Mouse (Mus musculus) hindbrain, postnatal 0 days (tissue): ENCODE measurements around the gene Sap30l. TPM values are rescaled to one million over a fixed set of nuclear protein-coding genes. Genes with fewer than 3 reads are reported as not detected.

Experiments used
- ATAC-seq: fragments of 200-750 bp; cut with Nextera tagmentation; 2 replicates; pipeline ENCODE4 v1.8.0; 2017; ENCODE audit warnings: mild to moderate bottlenecking, moderate TSS enrichment, moderate library complexity
- DNase-seq: peaks from one replicate; pipeline ENCODE4 v3.0.0-alpha.2; 2015; ENCODE audit warnings: low spot score
- H3K27ac ChIP-seq: fragments of 300-500 bp; sonication (generic); 2 replicates; pipeline ENCODE4 v1.5.1; 2014; ENCODE audit warnings: mild to moderate bottlenecking
- H3K27me3 ChIP-seq: fragments of 300-500 bp; sonication (generic); 2 replicates; pipeline ENCODE4 v1.6.1; 2014; ENCODE audit warnings: low read length, mixed read lengths; ENCODE audit not compliant: insufficient read depth
- H3K36me3 ChIP-seq: fragments of 300-500 bp; sonication (generic); 2 replicates; pipeline ENCODE4 v1.6.1; 2014; ENCODE audit warnings: low read length, mixed read lengths; ENCODE audit not compliant: insufficient read depth
- H3K4me1 ChIP-seq: fragments of 300-500 bp; sonication (generic); 2 replicates; pipeline ENCODE4 v1.6.1; 2014; ENCODE audit warnings: antibody characterized with exemption, low read length, mixed read lengths; ENCODE audit not compliant: insufficient read depth
- H3K4me2 ChIP-seq: fragments of 300-500 bp; sonication (generic); 2 replicates; pipeline ENCODE4 v1.6.1; 2014; ENCODE audit warnings: low read depth, mild to moderate bottlenecking, low read length, moderate library complexity, mixed read lengths
- H3K4me3 ChIP-seq: fragments of 300-500 bp; sonication (generic); 2 replicates; pipeline ENCODE4 v1.5.1; 2014; ENCODE audit warnings: low read length
- H3K9ac ChIP-seq: fragments of 300-500 bp; sonication (generic); replicated peaks from 2 replicates; pipeline ENCODE4 v1.6.1; 2014; ENCODE audit warnings: mild to moderate bottlenecking, low read length, moderate library complexity, mixed read lengths
- H3K9me3 ChIP-seq: fragments of 300-500 bp; sonication (generic); 2 replicates; pipeline ENCODE4 v1.6.1; 2016; ENCODE audit warnings: low read length, mixed read lengths
- CTCF ChIP-seq: IDR thresholded peaks from 2 replicates; pipeline ENCODE4 v1.5.1; 2016; ENCODE audit warnings: antibody characterized with exemption, control low read depth, low read depth
- WGBS: fragments of 180-500 bp; shearing (Covaris S2); extraction: QIAGEN DNeasy Blood & Tissue Kit; methylation state at CpG from one replicate; pipeline ENCODE4 v1.1.7; 2014; 5-methylcytosine and 5-hydroxymethylcytosine counted together
- polyA plus RNA-seq: library from polyadenylated mRNA; unstranded; fragments of >200 nt; fragmentation: Nextera tagmentation; extraction: Ambion mirVana; gene quantifications from 2 replicates; pipeline ENCODE4 v1.2.1, GENCODE M21; 2015
- total RNA-seq: library from RNA; depleted of rRNA; stranded (reverse); fragments of >200 nt; gene quantifications from 2 replicates; pipeline ENCODE4 v1.2.3, GENCODE M21; 2014

Gene Sap30l
- total and polyA plus RNA-seq, 2 experiments from 2014 or later = 12.4 to 31.0 TPM

- Histone ChIP-seq H3K27ac (no peak overlapping the region), H3K36me3 (no peaks in the 10 kb centered on the region; the same call in 1 of the 2 replicates), H3K4me2 (no peak overlapping the region), H3K9me3 (no peaks in the 10 kb centered on the region), H3K4me1 (no peaks in the 10 kb centered on the region), H3K4me3 (no peak overlapping the region), H3K9ac (no peak overlapping the region), H3K27me3 (no peaks in the 10 kb centered on the region; the same call in 1 of the 2 replicates)
- no peak for ATAC-seq
- WGBS = 52% methylated on average over 3 of the region's 3 CpGs
- TF ChIP-seq CTCF = no peak
- no peak for DNase-seq
These were observed 24.9 kb upstream of the Sap30l start for GRCm38 (mm10) chr11:57776546-57776945.

DNA sequence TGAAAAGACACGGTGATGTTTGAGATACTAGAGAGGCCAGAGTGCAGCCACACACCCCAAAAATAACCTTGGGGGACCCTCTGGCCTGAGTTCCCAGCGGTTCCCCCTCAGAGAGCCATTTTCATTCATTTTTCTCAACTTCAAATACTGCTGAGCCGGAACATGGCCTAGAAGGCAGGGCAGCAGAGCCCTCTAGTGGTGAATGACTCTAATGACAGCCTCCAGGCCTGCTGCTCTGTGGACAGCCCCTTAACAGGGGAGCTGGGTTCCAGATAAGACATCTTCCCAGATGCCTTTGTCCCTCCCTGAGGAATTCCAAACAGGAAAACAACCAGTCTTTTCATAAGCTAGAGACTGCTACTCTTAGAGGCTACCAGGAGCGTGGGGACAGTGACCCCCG lies 23.1 kb upstream of the Sap30l start:
- ATAC-seq = peak; percentile 69
- 25% methylated on average over 5 of the region's 5 CpGs for WGBS

DNA sequence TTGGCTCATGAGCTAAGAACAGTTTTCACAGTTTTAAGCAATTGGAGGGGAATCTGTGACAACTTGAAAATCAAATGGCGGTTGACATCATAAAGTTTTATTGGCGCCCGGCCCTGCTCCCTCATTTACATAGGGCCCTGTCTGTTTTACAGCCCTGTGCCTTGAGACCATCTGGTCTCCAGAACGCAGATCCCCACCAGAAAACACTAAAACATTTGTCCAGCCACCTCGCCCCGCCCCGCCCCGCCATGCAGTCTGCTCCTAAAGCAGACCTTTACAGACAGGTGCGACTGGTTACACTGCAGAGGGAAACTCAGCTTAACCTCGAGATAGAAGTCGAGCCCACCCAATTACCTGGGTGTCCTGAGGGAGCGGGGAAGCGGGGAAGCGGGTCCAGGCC lies 21.6 kb upstream of the Sap30l start:
- no peak for TF ChIP-seq CTCF
- DNase-seq = no peak
- H3K9ac ChIP-seq = no peak overlapping the region
- ATAC-seq = no peak
- H3K9me3 ChIP-seq = no peaks in the 10 kb centered on the region
- H3K4me2 ChIP-seq = no peak overlapping the region
- no peak overlapping the region for H3K4me3 ChIP-seq
- H3K27ac ChIP-seq = no peak overlapping the region
- WGBS = 89% methylated on average over 14 of the region's 14 CpGs
- no peaks in the 10 kb centered on the region; the same call in 1 of the 2 replicates for H3K36me3 ChIP-seq
- no peaks in the 10 kb centered on the region for H3K4me1 ChIP-seq
- H3K27me3 ChIP-seq = no peaks in the 10 kb centered on the region

More for the DNA sequence above, 23.1 kb upstream of the Sap30l start:
- peak; percentile 88 for DNase-seq
- Histone ChIP-seq H3K36me3 (no peaks in the 10 kb centered on the region; the same call in 1 of the 2 replicates), H3K27me3 (no peaks in the 10 kb centered on the region), H3K9me3 (no peaks in the 10 kb centered on the region), H3K4me2 (no peak overlapping the region), H3K4me1 (no peaks in the 10 kb centered on the region), H3K27ac (no peak overlapping the region), H3K9ac (no peak overlapping the region), H3K4me3 (no peak overlapping the region)
- TF ChIP-seq CTCF = peak; percentile 96

DNA sequence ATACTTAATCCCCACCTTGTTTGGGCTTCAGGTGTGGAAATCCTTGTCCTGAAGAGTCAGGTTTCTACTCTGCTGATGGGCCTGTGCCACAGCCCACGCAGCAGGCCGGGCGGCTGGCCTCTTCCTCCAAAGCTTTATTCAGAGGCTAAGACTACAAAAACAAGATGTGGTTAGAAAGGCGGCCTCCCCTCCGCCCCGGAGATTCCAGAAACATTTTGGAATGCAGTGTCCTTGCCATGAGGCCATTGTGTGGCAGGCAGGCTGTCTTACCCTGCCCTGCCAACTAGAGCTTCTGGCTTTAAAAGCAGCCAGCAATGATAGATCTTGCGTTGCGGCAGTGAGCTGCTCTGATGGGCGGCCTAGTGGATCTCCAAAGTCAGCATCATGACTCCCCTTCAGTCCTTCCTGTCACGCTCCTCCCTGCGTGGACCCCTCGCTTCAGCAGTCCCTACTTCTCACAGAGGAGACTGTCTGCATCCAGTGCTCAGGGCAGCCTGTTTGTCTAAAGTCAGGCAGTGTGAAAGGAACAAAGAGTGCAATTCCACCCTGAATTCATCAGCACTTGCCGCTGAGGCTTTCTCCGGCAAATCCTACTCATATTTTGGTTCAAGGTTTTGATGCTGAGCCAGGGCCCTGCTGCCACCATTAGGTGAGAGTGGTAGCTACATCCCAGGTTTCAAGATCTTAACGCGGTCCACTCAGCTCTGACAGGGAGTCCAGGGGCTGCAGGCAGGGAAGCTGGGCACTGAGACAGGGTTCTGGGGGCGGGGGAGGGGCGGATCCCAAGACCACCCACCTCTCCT lies 14.6 kb upstream of the Sap30l start:
- peak; percentile 77 for ATAC-seq
- H3K9me3 ChIP-seq = no peaks in the 10 kb centered on the region
- H3K9ac ChIP-seq = peak overlapping the region; percentile 24; the same call in 1 of the 2 replicates
- peak overlapping the region; percentile 76 for H3K27ac ChIP-seq
- H3K4me3 ChIP-seq = no peak overlapping the region
- H3K27me3 ChIP-seq = no peaks in the 10 kb centered on the region
- 11% methylated on average over 18 of the region's 18 CpGs for WGBS
- H3K4me1 ChIP-seq = peaks cover 17% of the 10 kb centered on the region; the same call in 1 of the 2 replicates
- TF ChIP-seq CTCF = peak; percentile 73
- H3K36me3 ChIP-seq = no peaks in the 10 kb centered on the region; the same call in 1 of the 2 replicates
- DNase-seq = peak; percentile 84
- H3K4me2 ChIP-seq = no peak overlapping the region

GRCm38 (mm10) chr11:57787913-57788312 lies 13.5 kb upstream of the Sap30l start:
- Histone ChIP-seq H3K27me3 (no peaks in the 10 kb centered on the region), H3K27ac (peak overlapping the region; percentile 76; the same call in 1 of the 2 replicates), H3K9ac (no peak overlapping the region), H3K36me3 (no peaks in the 10 kb centered on the region), H3K9me3 (no peaks in the 10 kb centered on the region), H3K4me2 (no peak overlapping the region), H3K4me1 (peaks cover 17% of the 10 kb centered on the region; the same call in 1 of the 2 replicates), H3K4me3 (no peak overlapping the region)
- WGBS = 44% methylated on average over 3 of the region's 3 CpGs
- DNase-seq = no peak
- TF ChIP-seq CTCF = peak; percentile 58
- no peak for ATAC-seq

DNA sequence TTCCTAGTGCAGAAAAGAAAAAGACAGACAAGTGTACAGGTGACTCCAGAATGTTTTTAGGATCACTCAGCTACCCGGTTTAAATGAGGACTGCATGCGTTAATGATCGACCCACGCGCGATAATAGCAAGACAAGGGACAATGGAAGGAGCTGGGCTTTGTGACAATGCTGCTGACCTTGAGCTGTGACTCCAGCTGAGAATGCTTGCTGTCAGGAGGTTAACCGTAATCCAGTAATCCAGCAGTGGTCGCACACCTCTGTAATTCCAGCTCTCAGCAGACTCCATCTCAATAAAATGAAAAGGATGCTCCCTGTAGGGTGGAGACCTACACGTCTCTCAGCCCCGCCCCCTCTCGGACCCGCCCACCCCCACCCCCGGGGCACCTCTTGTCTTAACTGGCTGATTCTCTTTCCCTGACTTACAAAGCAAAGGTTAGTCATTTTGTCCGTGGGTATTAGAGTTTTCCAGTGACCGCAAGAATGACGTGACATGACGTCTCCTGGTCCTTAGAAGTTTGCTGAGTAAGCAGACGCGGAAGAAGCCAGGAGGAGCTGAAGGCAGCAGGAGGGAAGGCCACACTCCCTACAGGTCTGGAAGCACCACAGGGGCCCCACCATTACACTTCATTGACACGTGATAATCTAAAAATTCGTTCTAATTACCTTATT lies 10.4 kb upstream of the Sap30l start:
- Histone ChIP-seq H3K27ac (no peak overlapping the region), H3K27me3 (no peaks in the 10 kb centered on the region), H3K9ac (no peak overlapping the region), H3K4me3 (no peak overlapping the region), H3K9me3 (no peaks in the 10 kb centered on the region), H3K4me1 (peaks cover 17% of the 10 kb centered on the region; the same call in 1 of the 2 replicates), H3K36me3 (no peaks in the 10 kb centered on the region), H3K4me2 (no peak overlapping the region)
- WGBS = 25% methylated on average over 21 of the region's 21 CpGs
- no peak for TF ChIP-seq CTCF
- ATAC-seq = no peak
- no peak for DNase-seq

- Histone ChIP-seq H3K36me3 (no peaks in the 10 kb centered on the region), H3K9me3 (no peaks in the 10 kb centered on the region), H3K4me2 (no peak overlapping the region), H3K4me1 (no peaks in the 10 kb centered on the region), H3K27ac (no peak overlapping the region), H3K9ac (no peak overlapping the region), H3K27me3 (no peaks in the 10 kb centered on the region), H3K4me3 (no peak overlapping the region)
- DNase-seq (no peak), ATAC-seq (no peak)
- TF ChIP-seq CTCF = no peak
- 56% methylated on average over 6 of the region's 6 CpGs for WGBS
These were observed 6.4 kb upstream of the Sap30l start for GRCm38 (mm10) chr11:57795086-57795485.
